Mouse (Mus musculus) MEL (cell line): ENCODE results near the gene Wars. TPM values are rescaled to one million over a fixed set of nuclear protein-coding genes. Genes with fewer than 3 reads are reported as not detected.

ENCODE experiments used
- DNase-seq: peaks from one replicate; pipeline ENCODE4 v3.0.0; 2011; ENCODE audit warnings: low read depth, low spot score
- H3K27ac ChIP-seq: 2 replicates; pipeline ENCODE4 v1.5.1; 2012; ENCODE audit warnings: low read depth, mild to moderate bottlenecking, control low read depth, low read length, moderate library complexity; ENCODE audit not compliant: control insufficient read depth
- H3K27me3 ChIP-seq, 2 experiments: fragments of 150-350 bp in 1 of 2; sonication (generic) in 1 of 2; 2 replicates each; pipeline ENCODE4 v1.6.1; 2012; ENCODE audit warnings: low read length in 2 of 2, mild to moderate bottlenecking in 2 of 2, improper control_type of control experiment in 1 of 2, moderate library complexity in 1 of 2; ENCODE audit not compliant: insufficient read depth in 2 of 2, control insufficient read depth in 1 of 2
- H3K36me3 ChIP-seq, 2 experiments: 2 replicates each; pipeline ENCODE4 v1.6.1; 2012 to 2014; ENCODE audit warnings: low read length in 2 of 2, improper control_type of control experiment in 1 of 2, inconsistent platforms in 1 of 2, mild to moderate bottlenecking in 1 of 2; ENCODE audit not compliant: insufficient read depth in 2 of 2, control insufficient read depth in 1 of 2
- H3K4me1 ChIP-seq, 2 experiments: fragments of 150-350 bp in 1 of 2; sonication (generic) in 1 of 2; 2 replicates each; pipeline ENCODE4 v1.6.1; 2012; ENCODE audit warnings: low read length in 2 of 2, improper control_type of control experiment in 1 of 2, mild to moderate bottlenecking in 1 of 2; ENCODE audit not compliant: insufficient read depth in 2 of 2, control insufficient read depth in 1 of 2
- H3K4me3 ChIP-seq, 2 experiments: fragments of 150-350 bp in 1 of 2; sonication (generic) in 1 of 2; 2 replicates each; pipeline ENCODE4 v1.5.1; 2012; ENCODE audit warnings: low read depth in 2 of 2, low read length in 2 of 2, mild to moderate bottlenecking in 2 of 2, moderate library complexity in 2 of 2, control low read depth in 1 of 2, improper control_type of control experiment in 1 of 2; ENCODE audit not compliant: control insufficient read depth in 1 of 2, insufficient read depth in 1 of 2
- H3K79me2 ChIP-seq: 2 replicates; pipeline ENCODE4 v1.6.1; 2012; ENCODE audit warnings: mild to moderate bottlenecking, low read length, moderate library complexity; ENCODE audit not compliant: control insufficient read depth, poor library complexity, insufficient read depth
- H3K9ac ChIP-seq: 2 replicates; pipeline ENCODE4 v1.6.1; 2012; ENCODE audit warnings: low read depth, mild to moderate bottlenecking, control low read depth, low read length, moderate library complexity; ENCODE audit not compliant: control insufficient read depth, poor library complexity, severe bottlenecking
- H3K9me3 ChIP-seq: fragments of 150-350 bp; sonication (generic); replicated peaks from 2 replicates; pipeline ENCODE4 v1.6.1; 2012; ENCODE audit warnings: mild to moderate bottlenecking, low read length, improper control_type of control experiment, moderate library complexity; ENCODE audit not compliant: insufficient read depth
- CHD1 ChIP-seq: IDR thresholded peaks from 2 replicates; pipeline ENCODE4 v1.6.1; 2012; ENCODE audit warnings: low read depth, mild to moderate bottlenecking, inconsistent platforms, low read length, improper control_type of control experiment
- CHD2 ChIP-seq: IDR thresholded peaks from 2 replicates; pipeline ENCODE4 v1.6.1; 2011; ENCODE audit warnings: low read length, improper control_type of control experiment
- ETS1 ChIP-seq: IDR thresholded peaks from 2 replicates; pipeline ENCODE4 v1.6.1; 2012; ENCODE audit warnings: low read depth, mild to moderate bottlenecking, inconsistent platforms, low read length, improper control_type of control experiment, moderate library complexity
- GATA1 ChIP-seq: IDR thresholded peaks from 2 replicates; pipeline ENCODE4 v1.6.1; 2011; ENCODE audit warnings: low read depth, low read length, improper control_type of control experiment
- KAT2A ChIP-seq: conservative IDR thresholded peaks from 2 replicates; pipeline ENCODE4 v1.6.1; 2012; ENCODE audit warnings: low read depth, low read length, improper control_type of control experiment, inconsistent platforms
- MAZ ChIP-seq: IDR thresholded peaks from 2 replicates; pipeline ENCODE4 v1.6.1; 2012; ENCODE audit warnings: low read depth, mild to moderate bottlenecking, inconsistent platforms, low read length, improper control_type of control experiment
- MEF2A ChIP-seq: IDR thresholded peaks from 2 replicates; pipeline ENCODE4 v1.6.1; 2014; ENCODE audit warnings: low read depth, mild to moderate bottlenecking, inconsistent platforms, low read length, improper control_type of control experiment; ENCODE audit not compliant: poor library complexity, insufficient replicate concordance, severe bottlenecking; ENCODE audit errors: extremely low read depth
- MYB ChIP-seq: IDR thresholded peaks from 2 replicates; pipeline ENCODE4 v1.6.1; 2011; ENCODE audit warnings: mild to moderate bottlenecking, low read depth, low read length, improper control_type of control experiment
- MYC ChIP-seq: IDR thresholded peaks from 2 replicates; pipeline ENCODE4 v1.6.1; 2011; ENCODE audit warnings: low read depth, mild to moderate bottlenecking, low read length, improper control_type of control experiment, moderate library complexity
- NELFE ChIP-seq: IDR thresholded peaks from 2 replicates; pipeline ENCODE4 v1.6.1; 2011; ENCODE audit warnings: low read depth, low read length, improper control_type of control experiment
- RCOR1 ChIP-seq: IDR thresholded peaks from 2 replicates; pipeline ENCODE4 v1.6.1; 2012; ENCODE audit warnings: low read depth, mild to moderate bottlenecking, inconsistent platforms, low read length, improper control_type of control experiment
- SMC3 ChIP-seq: IDR thresholded peaks from 2 replicates; pipeline ENCODE4 v1.6.1; 2011; ENCODE audit warnings: low read depth, low read length, improper control_type of control experiment
- TAL1 ChIP-seq: IDR thresholded peaks from 2 replicates; pipeline ENCODE4 v1.6.1; 2012; ENCODE audit warnings: mild to moderate bottlenecking, inconsistent platforms, low read length, moderate library complexity, mixed read lengths
- TBP ChIP-seq: IDR thresholded peaks from 2 replicates; pipeline ENCODE4 v1.8.0; 2011; ENCODE audit warnings: low read depth, low read length, improper control_type of control experiment
- TCF12 ChIP-seq: IDR thresholded peaks from 2 replicates; pipeline ENCODE4 v1.6.1; 2014; ENCODE audit warnings: low read depth, mild to moderate bottlenecking, inconsistent platforms, low read length, improper control_type of control experiment, moderate library complexity
- ZC3H11A ChIP-seq: IDR thresholded peaks from 2 replicates; pipeline ENCODE4 v1.6.1; 2012; ENCODE audit warnings: low read depth, mild to moderate bottlenecking, inconsistent platforms, low read length, improper control_type of control experiment
- ZKSCAN1 ChIP-seq: IDR thresholded peaks from 2 replicates; pipeline ENCODE4 v1.6.1; 2012; ENCODE audit warnings: low read depth, mild to moderate bottlenecking, inconsistent platforms, low read length, improper control_type of control experiment, moderate library complexity
- ZMIZ1 ChIP-seq: IDR thresholded peaks from 2 replicates; pipeline ENCODE4 v1.6.1; 2012; ENCODE audit warnings: low read depth, mild to moderate bottlenecking, inconsistent platforms, low read length, improper control_type of control experiment, moderate library complexity
- polyA plus RNA-seq, 2 experiments: library from polyadenylated mRNA; stranded (reverse) in 1 of 2; unstranded in 1 of 2; fragments of >175 nt in 1 of 2; fragments of >200 nt in 1 of 2; gene quantifications; 2 replicates each; pipeline versions ENCODE4 v1.2.1 to v1.2.4; 2012; ENCODE audit warnings: low replicate concordance in 2 of 2, low read depth in 1 of 2; ENCODE audit not compliant: insufficient read length in 2 of 2, insufficient read depth in 1 of 2, missing spikeins in 1 of 2
- total RNA-seq: library from RNA; depleted of rRNA; stranded (reverse); fragments of 300-350 nt; gene quantifications from 2 replicates; pipeline ENCODE4 v1.2.3, GENCODE M21; 2012

The Wars gene
- total and polyA plus RNA-seq, 3 experiments: 85.7 to 836 (median 98.4) TPM

GRCm38 (mm10) chr12:108892989-108893714 lies 822 bp downstream of the Wars start, which contains the start of gene Wdr25:
Gene Wdr25 (plus strand): TSS chr12:108893631.
- Histone ChIP-seq H3K79me2 (peaks cover 29% of the 10 kb centered on the region), H3K36me3 (peaks cover 4 to 22% of the 10 kb centered on the region in 2 experiments; a peak in 3 of 4 replicates), H3K4me3 (peak within 1 kb of the TSS; percentile 85 to 91), H3K27me3 (no peaks in the 10 kb centered on the region), H3K4me1 (peaks cover 6 to 19% of the 10 kb centered on the region in 2 experiments; a peak in 3 of 4 replicates), H3K9me3 (no peaks in the 10 kb centered on the region), H3K9ac (peak within 1 kb of the TSS; percentile 89), H3K27ac (peak within 1 kb of the TSS; percentile 91)
- TF ChIP-seq NELFE (no peak), CHD2 (no peak), MEF2A (no peak), ETS1 (0 out of 2 replicates have a peak, but pooled peaks have one; percentile 12), MYC (no peak), TBP (no peak), GATA1 (0 out of 2 replicates have a peak, but pooled peaks have one; percentile 10), ZKSCAN1 (no peak)
- peak; percentile 77 for DNase-seq

GRCm38 (mm10) chr12:108888632-108889031 lies 5.3 kb downstream of the Wars start:
- H3K27ac ChIP-seq: no peak overlapping the region
- H3K27me3 ChIP-seq: no peaks in the 10 kb centered on the region
- no peak for DNase-seq
- peaks cover 22 to 26% of the 10 kb centered on the region in 2 experiments for H3K36me3 ChIP-seq
- no peak overlapping the region for H3K4me3 ChIP-seq
- no peak for TF ChIP-seq MYC
- TF ChIP-seq KAT2A: no peak
- no peak for TF ChIP-seq RCOR1
- no peak for TF ChIP-seq MAZ
- no peak for TF ChIP-seq TCF12
- TF ChIP-seq ZC3H11A: no peak
- TF ChIP-seq CHD1: no peak
- TF ChIP-seq ZMIZ1: no peak
- no peak for TF ChIP-seq TAL1
- TF ChIP-seq GATA1: no peak
- no peak for TF ChIP-seq MYB
- no peak for TF ChIP-seq SMC3
- no peak overlapping the region for H3K9ac ChIP-seq
- peaks cover 22% of the 10 kb centered on the region for H3K79me2 ChIP-seq
- no peaks in the 10 kb centered on the region for H3K9me3 ChIP-seq
- H3K4me1 ChIP-seq: peaks cover 6 to 15% of the 10 kb centered on the region in 2 experiments; a peak in 3 of 4 replicates
